Mouse (Mus musculus) ES-Bruce4 (cell line): Measurements from ENCODE around the gene Lrmda.

Source experiments
- CTCF ChIP-seq: IDR thresholded peaks from one replicate; pipeline ENCODE4 v1.8.1; 2011; ENCODE audit warnings: low read depth, low read length
- EP300 ChIP-seq: IDR thresholded peaks from 2 replicates; pipeline ENCODE4 v1.6.1; 2011; ENCODE audit warnings: low read depth, low read length; ENCODE audit not compliant: insufficient read depth
- POLR2A ChIP-seq: IDR thresholded peaks from one replicate; pipeline ENCODE4 v1.8.1; 2011; ENCODE audit warnings: low read length; ENCODE audit not compliant: insufficient read depth

GRCm38 (mm10) chr14:22179761-22180160, 160.2 kb downstream of the Lrmda start:
- TF ChIP-seq CTCF, result no peak
- TF ChIP-seq POLR2A, result no peak
- TF ChIP-seq EP300, result no peak
